Mouse (Mus musculus): ENCODE measurements at regions not wholly inside any gene's neighbourhood (a gene's known extent, or its start where the extent isn't known, plus 50 kb on each side); places are given as distances from the start of the nearest gene placed in this dataset.
A peak's percentile ranks its signal among the peaks of the same experiment; 100 is the strongest.

DNA sequence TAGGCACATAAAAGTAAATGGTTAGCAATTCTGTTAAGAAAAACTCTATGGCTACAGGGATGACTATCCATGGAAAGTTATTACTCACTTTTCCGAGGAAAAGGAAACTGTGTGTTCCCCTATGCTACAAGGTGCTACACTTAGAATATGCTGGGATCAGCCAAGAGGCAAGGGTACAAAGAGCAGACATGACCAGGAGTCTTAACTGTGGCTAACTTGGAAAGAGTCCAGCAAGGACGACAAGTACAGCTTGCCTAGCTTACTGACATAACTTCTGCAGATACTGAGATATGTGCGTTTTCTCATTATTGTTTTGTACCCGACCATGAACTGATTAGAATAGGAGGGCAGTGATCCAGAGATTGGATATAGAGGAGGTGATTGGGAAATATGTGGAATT is 296.4 kb downstream of the Gm16223 start:
- no peak for DNase-seq (ENCODE audit: low spot score)

DNA sequence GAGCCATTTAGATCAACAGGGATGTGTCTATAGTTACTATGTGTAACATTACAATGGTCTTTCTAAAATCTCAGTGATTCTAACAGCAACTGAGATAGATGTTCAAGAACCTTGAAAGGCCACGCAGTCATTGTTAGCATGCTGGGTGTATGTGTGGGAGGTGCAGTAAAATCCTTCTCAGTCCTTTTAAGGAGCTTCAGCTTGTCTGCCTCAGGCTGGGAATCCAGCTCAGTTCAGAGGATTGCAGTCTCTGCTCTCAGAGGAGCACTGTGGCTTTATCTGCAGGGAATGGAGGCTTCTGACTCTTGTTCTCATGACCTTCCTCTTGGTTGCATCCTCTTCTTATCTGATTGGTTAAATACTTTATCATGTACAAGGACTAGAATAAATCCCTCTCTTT is 320.2 kb downstream of the Gm16223 start:
- DNase-seq (ENCODE audit: low spot score), result no peak

DNA sequence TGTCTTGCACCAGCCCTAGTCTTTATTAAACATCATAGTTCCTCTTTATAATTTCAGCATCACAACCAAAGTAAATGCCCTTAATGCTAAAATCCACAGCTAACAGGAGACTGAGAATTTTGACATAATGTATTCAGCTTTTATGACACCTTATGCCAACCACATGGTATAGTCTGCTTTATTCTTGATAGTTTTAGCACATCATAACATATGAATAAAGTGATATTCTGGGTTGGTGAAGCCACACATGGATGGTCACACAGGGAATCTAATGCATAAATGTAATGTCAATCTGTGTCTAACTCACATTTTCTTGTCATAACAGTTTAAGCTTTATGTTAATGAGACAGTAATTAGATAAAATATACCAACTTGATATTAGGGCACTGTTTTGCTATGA is 328.9 kb downstream of the Gm16223 start:
- no peak for DNase-seq (ENCODE audit: low spot score)

DNA sequence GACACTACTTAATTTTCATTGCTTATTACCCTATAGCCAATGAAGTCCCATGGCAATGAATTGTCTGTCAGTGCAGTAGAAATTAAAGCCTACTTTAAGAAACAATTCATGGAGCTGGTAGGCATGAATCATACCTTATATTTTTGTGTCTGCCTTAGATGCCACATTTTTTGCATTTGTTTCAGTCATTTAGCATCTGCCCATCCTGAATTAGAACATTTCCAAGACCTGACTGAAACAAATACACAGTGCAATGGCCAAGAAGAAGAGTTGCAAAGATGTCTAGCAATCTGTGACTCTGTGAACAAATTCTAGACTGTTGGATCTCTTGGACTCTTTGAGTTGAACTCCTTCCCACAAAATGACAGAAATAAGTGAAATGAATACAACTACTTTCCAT is 342.2 kb downstream of the Gm16223 start:
- no peak for DNase-seq (ENCODE audit: low spot score)

DNA sequence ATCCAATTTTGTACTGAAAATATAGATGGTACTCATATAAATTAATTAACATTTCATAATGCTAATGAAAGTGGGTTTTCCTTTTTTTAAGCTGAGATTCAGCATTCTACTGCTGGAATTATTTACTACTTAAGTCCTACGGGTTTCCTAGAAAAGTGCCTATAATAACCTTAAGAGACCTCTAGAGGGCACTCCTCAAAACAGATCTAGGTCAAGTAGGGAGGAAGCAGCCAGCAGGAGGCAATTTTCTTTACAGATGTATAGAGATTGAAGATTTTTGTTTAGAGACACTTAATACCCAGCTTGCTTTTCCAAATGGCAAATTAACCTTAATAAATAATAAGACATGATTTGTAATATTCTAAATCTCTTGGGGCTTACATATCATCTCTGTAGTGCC is 344.5 kb downstream of the Gm16223 start:
- peak; percentile 7 for DNase-seq (ENCODE audit: low spot score)

DNA sequence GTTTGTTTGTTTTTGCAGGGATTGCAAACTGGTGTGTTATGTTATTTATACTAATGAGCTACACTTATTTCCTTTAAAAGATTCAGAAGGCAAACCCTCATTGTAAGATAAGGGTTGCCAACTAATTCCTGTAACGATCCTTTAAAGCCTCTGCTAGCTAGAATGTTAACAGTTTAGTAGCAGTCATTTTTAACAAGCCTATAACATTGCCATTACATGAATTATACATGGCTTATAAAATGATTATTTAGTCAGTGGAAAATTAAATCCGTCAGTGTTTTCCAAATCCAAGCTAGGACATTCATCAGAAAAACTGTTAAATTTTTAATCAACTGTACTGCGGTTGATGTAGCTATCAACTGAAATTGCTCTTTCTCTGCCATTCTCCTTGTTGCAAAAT is 358.1 kb downstream of the Gm16223 start:
- no peak for DNase-seq (ENCODE audit: low spot score)

DNA sequence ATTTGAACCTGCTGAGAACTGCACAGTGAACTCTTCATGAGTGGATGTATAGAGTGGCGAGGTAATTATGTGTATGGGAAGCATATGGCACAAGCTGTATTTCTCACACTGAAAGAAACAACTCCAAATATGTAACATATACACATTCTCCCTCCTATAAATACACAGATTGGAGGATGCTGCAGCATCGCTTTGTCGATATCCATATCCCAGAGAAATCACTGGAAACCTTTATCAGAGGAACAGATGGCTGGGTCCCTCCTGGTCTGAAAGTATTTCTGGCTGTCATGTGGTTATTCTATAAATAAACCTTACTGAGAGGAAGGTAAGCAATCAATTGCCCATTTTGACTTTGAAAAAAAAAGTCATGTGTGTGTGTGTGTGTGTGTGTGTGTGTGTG is 365.4 kb downstream of the Gm16223 start:
- no peak for DNase-seq (ENCODE audit: low spot score)

DNA sequence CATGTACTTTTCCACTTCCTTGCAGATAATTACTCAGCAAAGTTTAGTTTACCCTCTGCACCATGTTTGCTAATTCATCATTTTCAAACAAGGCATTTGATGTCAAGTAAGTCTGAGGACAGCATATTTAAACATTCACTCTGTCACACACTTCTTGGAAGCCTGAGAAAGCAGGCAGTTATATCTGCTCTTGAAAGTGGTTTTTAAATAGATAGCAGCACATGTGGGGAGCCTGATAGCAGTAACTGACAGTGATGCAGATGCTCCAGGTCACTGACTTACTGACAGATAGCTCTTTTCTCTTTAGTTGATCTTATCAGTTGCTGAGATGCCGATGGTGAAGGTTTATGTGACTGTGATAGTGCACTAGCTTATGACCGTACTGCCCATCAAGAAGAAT is 380.9 kb downstream of the Gm16223 start:
- DNase-seq (ENCODE audit: low spot score), result no peak

DNA sequence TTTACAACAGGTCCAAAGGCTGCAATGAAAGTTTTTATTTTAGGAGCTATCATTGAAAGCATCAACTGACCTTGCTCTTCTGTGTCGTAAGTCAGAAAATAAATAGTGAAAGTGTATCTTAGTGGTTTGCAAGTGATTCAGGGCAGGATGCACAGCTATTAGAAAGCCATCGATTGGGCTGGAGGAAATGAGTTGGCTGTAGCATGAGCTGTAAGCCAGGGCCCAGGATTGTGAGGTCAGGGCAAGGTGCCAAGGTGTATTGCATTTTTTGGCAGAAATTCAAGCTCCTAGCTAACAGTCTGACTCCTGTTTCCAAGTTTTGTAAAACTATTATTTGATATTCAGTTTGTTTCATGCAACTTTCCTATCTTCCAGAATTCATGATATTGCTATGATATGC is 381.8 kb downstream of the Gm16223 start:
- DNase-seq (ENCODE audit: low spot score), result no peak

DNA sequence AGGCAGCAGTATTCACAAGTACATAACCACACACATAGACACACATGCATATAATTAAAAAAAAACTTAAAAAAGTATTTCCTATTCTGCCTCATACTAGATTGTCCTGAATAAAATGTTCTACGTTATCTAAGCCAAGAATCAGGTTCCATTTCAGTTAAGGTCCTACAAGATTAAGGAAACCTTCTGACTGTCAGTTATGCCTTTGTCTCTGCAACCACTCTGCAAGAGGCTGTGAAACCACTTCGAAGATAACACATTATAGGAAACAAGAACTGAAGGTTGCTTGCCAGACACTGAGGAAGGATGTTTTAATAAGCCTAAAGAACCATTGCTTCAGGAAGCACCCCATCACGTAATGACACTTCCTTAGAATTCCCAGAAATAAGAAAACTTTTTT is 385.9 kb downstream of the Gm16223 start:
- DNase-seq (ENCODE audit: low spot score), result no peak

DNA sequence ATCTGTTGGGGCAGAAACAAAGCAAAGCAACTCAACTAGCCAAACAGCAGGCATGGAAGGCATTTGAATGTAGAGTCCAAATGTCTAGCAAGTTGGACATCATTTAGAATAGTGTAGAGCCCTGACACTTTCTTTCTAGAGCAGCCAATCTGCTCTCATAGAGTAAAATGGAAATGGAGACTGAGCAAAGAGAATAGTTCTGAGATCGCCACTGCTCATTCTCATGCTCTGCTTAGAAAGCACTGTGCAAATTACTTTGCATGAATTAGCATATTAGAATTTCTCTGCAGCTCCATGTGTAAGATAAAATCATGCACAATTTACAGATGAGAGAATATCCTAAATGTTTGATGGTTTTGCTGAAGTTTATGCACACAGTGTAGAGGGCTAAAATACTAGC is 393.4 kb downstream of the Gm16223 start:
- no peak for DNase-seq (ENCODE audit: low spot score)

DNA sequence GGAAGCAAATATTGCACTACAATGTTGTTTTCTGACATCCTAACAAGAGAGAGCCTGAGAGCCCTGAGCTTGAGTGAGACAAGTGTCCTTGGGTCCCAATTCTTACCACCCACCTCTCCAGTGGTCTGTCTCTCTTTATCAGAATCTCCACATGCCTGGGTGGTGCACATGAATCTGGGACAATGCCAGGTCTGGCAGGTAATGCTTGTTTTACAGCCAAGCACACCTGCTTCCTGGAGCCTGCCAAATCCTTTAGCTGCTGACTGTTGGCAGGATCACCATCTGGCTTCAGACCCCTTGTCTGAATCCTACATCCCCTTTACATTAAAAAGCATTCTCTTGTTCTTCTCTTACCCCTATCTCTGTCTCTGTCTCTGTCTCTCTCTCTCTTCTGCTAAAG is 397.1 kb downstream of the Gm16223 start:
- no peak for DNase-seq (ENCODE audit: low spot score)

DNA sequence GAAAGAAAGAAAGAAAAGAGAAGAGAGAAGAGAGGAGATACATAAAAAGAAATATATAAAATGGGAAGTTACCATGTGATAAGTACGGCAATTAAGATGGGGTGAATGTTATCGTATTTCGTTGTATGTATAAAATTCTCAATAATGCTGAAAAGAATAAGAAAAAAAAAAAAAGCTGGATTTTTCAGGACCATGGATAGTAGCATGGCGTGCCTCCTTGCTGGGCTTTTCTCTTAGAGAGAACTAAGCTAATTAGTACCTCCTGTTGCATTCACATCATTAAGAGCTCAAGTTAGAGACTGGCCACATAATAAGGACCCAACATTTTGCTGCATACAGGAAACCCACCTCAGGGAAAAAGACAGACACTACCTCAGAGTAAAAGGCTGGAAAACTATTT is 405.7 kb downstream of the Gm16223 start:
- no peak for DNase-seq (ENCODE audit: low spot score)

DNA sequence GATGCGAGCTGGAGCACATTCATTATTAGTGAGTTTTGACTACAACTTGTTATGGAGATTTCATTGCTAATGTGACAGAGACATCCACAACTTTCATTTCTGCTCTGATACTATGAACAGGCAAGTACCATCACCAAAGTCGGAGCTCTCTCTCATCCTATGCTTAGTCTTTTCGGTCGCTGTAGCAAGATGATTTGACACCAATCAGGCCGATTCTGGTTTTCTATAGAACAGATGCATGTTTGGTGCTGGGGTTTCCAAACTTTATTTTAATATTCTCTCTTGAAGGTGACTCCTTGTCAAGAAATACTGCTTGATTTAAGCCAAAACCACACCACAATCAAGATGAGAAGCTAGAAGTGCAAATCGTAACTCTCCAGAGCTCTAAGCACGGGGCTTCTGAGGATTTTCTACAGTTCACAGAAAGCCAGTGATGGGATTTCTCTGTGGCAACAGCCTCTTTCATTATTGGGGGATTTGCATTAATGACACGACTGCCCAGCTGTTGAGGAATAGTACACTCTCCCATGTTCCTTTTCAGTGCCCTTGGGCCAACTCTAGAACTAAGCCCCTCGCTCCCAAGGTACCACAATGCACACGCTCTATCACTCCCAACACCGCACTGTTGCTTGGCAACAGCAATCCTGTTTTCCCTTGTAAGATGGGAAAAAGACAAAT is 434.5 kb downstream of the Gm16223 start:
- no peak for DNase-seq (ENCODE audit: low spot score)

DNA sequence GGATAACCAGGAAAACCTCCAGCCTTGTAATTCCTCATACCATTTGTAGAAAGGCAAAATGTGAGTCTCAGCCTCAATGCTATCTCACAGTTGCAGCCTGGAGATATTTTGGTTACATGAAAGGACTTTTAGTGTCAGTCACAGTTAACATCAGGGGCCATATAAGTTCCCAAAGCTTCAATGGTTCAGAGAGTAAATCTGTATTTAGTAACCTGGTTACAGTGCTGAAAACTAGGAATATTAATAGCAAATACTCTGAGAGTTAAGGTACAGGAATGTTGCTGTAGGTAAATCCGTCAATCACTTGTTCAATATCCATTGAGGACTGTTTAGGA is 435.0 kb downstream of the Gm16223 start:
- DNase-seq (ENCODE audit: low spot score), result no peak

DNA sequence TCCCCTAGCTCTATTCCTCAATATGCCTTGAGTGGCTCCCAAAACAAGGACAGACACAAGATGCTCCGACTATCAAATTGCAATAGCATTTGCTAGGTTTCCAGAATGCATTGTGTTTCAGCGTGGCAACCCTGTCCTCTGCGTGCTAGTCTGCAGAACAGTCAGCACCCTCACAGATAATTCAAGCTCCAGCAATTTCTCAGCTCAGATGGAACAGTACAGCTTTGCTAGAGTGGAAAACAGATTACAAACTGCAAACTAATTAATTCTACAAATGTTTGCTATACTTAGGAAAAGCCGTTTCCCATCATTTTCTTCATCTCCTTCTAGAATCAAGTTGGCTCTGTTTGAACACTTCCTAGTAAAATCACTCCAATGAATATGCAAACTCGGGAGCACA is 441.4 kb downstream of the Gm16223 start:
- no peak for DNase-seq (ENCODE audit: low spot score)

DNA sequence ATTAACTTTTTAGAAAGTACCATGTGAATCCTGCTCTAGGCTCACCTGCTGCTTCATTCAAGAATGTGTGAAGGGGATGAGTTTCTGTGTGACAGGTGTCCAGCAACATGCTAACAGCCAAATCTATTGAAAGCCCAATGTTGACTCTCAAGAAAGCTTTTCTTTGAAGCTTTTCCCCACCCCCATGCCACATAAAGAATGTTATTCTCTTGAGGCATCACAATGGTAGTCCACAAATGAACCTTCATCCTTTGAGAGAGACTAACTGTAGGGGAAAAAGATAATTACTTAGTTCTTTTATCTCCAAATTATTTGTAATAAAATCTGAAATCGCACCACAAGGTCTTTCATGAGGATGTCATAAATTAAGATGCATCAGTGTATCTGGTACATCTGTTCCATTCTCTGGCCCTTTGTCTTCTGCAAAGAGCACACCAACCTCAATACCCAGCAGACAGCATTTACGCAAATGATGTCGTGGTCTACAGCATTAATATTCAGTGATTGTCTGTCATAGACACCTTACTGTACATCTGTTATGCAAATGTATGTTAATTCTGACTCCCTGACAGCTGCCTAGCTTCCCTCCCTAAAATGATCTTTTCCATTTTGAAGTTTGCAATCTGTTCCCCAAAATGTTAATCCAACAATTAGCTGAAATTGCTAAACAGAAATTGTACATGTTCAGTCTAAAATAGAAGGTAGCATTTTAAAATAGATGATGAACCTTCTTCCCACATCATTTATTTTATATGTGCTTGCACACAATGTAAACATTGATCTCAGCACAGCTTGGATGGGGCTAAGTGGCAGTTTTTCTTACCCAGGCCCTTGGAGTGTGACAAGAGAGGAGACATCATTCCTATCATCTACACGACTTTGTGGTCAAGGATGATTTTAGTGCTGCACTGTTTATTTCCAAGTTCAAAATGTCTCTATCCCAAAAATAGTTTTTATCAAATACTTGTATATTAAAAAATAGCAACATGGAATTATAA is 455.7 kb downstream of the Gm16223 start:
- no peak for DNase-seq (ENCODE audit: low spot score)

DNA sequence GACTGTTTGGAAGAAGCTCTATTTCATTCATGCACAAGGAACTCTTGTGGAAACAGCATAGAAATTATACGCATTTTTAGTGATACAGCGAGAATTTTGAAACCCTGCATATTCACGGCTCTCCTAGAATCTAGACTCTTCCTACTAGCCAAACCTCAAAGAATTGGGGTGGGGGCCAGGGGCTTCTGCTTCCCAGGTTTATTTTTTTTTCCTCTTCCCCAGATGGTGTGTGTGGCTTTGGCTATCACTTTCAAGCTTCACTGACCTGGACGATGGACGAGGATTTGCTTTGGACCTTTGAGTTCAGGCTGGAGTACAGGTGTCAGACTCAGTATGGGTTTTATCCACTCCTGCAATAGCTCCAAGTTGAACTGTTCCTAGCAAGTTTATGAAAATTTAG is 457.7 kb downstream of the Gm16223 start:
- no peak for DNase-seq (ENCODE audit: low spot score)

DNA sequence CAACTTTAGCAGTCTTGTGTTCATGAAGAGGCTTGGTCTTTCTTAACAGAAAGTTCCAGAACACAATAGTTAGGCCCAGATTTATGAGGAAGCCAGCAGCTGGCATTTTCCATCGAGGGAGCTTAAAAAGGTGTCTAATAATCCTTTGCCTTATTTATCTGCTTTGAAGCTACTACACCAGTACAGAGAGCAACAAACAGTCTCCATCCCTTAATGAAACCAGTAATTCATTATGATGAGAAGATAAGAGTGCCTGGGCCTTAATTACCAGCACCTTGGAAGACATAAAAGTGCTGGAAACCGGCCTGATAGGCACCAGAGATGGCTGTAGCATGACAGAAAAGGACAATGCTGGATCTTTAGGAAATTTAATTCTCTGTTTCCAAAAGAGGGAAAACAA is 492.8 kb downstream of the Gm16223 start:
- no peak for DNase-seq (ENCODE audit: low spot score)

DNA sequence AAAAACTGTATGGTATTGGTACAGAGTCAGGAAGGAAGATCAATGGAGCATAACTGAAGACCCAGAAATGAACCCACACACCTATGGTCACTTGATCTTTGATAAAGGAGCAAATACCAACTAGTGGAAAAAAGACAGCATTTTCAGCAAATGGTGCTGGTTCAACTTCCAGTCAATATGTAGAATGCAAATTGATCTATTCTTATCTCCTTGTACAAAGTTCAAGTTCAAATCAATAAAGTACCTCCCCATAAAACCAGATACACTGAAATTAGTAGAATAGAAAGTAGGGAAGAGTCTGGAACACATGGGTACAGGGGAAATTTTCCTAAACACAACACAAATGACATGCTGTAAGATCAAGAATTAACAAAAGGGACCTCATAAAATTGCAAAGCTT is 495.6 kb downstream of the Gm16223 start:
- DNase-seq (ENCODE audit: low spot score), result no peak

DNA sequence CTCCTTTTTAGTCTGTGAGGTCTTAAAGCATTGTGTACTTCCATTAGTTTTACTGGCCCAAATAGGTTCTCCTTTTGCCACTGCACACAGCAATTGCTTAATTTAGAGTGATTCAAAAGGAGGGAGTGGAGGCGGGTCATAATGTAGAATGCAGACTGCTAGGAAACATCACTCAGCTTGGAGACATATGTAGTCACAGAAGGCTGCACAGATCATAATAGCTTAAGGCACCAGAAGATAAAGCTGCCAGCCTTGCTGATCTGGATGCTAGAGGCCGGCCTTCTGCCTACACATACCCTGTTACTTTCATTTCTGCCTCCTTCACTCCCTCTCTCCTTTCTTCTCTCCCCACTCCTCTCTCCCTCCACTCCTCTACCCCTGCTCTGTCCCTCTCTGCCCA is 508.2 kb downstream of the Gm16223 start:
- no peak for DNase-seq (ENCODE audit: low spot score)

DNA sequence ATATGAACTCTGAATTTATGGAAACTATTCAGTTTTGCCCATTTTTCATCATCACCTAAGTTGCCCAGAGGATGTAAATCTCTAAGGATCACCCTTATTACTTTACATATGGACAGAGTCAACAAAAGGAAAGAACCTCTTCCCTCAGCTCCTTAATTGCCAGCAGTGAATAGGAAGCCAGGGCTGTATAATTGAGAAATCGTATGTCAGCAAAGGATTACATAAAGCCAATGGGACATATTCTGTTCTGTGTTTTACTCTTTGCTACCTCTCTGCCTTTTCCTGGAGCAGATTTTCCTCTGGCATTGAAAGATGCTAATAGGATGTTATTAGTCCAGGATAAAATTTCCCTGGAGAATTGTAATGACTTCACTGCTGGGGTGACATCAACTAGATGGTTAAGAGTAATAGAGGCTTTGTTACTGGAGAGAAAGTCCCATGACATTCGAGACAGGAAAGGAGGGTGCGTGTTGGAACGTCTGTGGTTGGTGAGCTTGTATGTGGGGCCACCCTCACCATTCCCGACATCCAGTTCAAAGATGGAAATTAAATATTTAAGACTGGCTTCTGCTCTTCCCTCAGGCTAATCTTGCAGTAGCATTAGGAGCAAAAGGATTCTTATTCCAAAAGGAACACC is 510.6 kb downstream of the Gm16223 start:
- no peak for DNase-seq (ENCODE audit: low spot score)

DNA sequence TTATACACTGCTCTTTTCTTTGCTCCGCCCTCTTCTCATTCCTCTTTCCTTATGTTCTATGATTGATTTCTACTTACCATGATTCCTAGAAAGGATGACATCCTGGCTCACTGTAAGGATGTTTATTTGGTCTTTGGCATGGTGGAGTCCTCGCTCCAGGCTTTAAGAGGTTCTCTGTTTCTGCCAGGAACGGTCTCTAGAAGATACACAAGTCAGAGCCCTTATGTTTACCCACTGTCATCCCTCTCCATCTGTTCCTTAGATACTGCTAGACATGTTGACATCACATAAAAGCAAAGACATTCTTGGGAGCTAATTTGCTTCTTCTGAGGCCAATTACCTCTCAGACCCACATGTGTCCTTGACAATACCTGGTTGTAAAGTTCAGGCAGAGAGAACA is 552.9 kb downstream of the Gm16223 start:
- DNase-seq (ENCODE audit: low spot score), result no peak

Measured in embryo, embryonic 10 days (tissue).